Mouse (Mus musculus): ENCODE data around the gene Rdh16f1. TPM values are rescaled to one million over a fixed set of nuclear protein-coding genes. Genes with fewer than 3 reads are reported as not detected.

Gene Rdh16f1
- not detected in 2 replicates for polyA plus RNA-seq (2015; fragmentation: Nextera tagmentation; extraction: Ambion mirVana)

DNA sequence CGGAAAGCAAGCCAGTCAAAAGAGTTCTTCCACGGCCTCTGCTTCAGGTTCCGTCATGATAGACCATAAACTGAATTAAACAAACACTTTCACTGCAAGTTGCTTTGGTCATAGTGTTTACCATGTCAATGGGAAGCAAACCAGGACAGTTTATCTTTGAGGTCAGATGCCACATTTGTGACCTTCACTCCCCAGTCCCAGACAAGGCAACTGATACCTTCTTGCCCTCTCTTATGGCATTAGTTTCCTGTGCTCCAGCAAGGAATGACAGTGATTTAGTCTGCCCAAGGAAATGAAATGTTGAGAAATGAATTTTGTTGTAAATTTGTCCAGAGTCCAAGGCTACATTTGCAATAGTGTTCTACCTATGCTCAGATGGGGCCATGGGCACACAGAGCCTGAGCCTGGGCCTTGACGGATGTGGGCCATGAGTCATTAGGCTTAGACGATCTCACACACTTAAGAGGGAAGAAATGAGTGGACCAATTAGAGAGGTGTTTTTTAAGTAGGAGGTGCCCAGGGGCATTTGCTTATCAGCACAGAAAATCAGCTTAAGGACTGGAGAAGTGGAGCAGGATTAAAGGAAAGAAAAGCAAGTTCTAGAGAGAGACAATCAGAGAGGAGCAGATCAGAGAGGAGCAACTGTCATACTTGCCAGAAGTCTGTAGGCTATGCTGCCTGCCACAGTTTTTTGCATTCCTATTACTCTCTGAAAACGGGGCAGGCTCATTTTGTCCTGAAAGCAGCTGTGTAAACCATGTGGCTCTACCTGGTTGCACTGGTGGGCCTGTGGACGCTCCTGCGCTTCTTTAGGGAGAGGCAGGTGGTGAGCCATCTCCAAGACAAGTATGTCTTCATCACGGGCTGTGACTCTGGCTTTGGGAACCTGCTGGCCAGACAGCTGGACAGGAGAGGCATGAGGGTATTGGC, at the start of gene Rdh16f1, which contains the start of gene Rdh1:
Gene Rdh16f1 (plus strand): TSS at position 607 of the 930 bp plus-strand sequence.
Gene Rdh1 (plus strand): TSS at position 541 of the 930 bp plus-strand sequence.

DNA sequence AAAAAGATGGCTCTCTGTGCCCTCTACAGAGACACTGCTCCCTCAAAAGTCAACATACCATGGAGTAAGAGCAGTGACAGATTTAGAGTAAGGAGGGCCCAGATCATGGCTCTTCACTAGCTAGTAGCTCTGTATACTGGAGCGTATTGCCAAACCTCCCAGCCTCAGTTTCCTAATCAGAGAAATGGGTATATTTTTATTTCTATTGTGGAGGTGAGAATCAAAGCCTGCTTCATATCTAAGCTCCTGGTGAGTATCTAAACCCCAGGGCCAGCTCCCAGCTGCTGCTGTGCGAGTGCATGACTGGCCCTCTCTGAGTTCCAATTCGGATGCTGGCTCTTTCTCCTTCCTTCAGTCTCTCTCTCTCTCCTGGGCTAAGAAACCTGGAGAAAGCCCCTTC, 35.4 kb upstream of the Rdh16f1 start, which contains the start of gene Tac2:
Gene Tac2 (plus strand): TSS at position 301 of the 400 bp plus-strand sequence.

DNA sequence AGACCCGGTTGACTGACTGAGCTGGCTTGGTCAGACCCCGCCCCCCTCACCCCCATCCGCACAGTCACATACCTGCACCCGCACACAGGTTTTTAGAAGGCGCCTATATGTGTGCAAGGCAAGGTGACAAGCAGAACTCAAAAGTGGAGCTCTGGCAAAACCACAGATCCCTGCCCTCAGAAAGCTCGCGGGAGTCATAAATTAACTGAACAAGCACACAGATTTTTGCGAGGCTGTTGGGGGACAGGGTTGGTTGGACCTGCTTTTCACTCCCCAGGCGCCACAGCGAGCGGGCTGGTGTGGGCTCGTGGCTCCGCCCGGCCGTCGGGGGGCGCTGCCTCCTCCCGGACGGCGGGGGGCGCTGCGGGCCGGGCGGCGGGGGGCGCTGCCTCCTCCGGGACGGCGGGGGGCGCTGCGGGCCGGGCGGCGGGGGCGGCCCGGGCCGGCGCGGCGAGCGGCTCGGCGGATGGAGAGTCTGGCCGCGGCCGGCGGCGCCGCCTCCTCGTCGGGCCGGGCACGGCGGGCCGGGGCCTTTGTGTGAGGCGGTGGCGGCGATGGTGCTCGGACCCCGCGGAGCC, 20.4 kb upstream of the Rdh16f1 start, which contains the start of gene Zbtb39:
Gene Zbtb39 (plus strand): TSS at position 456 of the 578 bp plus-strand sequence.

DNA sequence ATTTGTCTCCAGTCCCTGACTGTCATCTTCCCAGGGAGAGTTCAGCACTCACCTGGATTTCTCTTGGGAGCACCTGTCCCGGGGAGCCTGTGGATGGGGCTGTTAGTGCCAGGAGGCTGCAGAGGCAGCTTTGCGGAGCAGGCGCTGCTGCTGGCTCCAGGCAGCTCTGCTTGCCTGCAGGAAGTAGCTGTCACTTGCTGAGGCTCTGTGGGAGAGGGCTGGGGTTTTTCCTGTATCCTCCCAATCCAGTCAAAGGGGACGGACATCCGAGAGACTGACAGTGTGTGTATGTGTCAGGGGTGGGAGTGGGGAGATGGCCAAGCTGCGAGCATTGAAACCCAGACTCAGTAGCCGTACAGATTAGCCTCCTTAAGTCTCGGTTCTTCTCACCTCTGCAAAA, 8.0 kb upstream of the Rdh16f1 start, which contains the start of gene Gpr182:
Gene Gpr182 (minus strand): TSS at position 185 of the 400 bp plus-strand sequence.

DNA sequence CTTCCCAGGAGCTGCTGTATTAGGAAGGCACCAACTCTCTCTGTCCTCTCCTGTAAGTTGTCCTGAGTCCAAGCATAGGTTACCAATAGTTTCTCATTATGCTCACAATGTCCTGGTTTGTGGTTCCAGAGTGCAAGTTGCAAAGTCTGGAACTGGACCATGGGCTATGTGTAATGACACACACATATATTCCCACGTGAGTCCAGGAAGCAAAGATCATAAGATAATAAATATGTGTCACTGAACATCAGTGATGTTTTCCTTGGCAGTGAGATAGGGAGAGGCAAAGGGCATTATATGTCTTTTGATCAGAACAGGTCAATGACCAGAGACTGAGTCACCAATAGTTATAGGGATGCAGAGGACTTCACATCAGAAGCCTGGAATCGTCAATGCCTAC, 16.4 kb downstream of the Rdh16f1 start, which contains the start of gene Rdh9:
Gene Rdh9 (plus strand): TSS at position 376 of the 400 bp plus-strand sequence.

DNA sequence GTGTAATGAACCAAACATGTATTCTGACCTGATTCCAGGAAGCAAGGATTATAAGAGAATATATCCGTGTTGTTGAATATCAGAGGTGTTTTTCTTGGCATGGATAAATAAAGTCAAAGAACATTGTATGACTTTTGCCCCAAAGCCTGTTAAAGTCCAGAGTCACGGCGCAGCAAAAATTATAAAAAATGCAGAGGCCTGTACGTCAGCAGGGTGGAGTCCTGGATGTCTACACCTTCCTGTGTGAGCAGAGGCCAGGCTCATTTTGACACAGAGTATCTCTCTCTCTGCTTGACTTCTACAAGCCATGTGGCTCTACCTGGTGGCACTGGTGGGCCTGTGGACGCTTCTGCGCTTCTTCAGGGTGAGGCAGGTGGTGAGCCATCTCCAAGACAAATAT, 41.3 kb downstream of the Rdh16f1 start, which contains the start of gene Rdh16:
Gene Rdh16 (plus strand): TSS at position 262 of the 400 bp plus-strand sequence.

Other genes with a start within 250 kb of the Rdh16f1 start
- gene Ndufa4l2, start 244.8 kb upstream of the Rdh16f1 start, polyA plus RNA-seq (2015; fragmentation: Nextera tagmentation; extraction: Ambion mirVana) = 272 and 390 TPM in 2 replicates
- 62.8 and 68.3 TPM in 2 replicates for gene Shmt2, start 237.3 kb upstream of the Rdh16f1 start, polyA plus RNA-seq (2015; fragmentation: Nextera tagmentation; extraction: Ambion mirVana)
- 1.5 and 2.4 TPM in 2 replicates for gene Nxph4, start 225.2 kb upstream of the Rdh16f1 start, polyA plus RNA-seq (2015; fragmentation: Nextera tagmentation; extraction: Ambion mirVana)
- gene Lrp1, start 138.6 kb upstream of the Rdh16f1 start, polyA plus RNA-seq (2015; fragmentation: Nextera tagmentation; extraction: Ambion mirVana) = 66.3 and 68.2 TPM in 2 replicates
- 40.9 and 44.7 TPM in 2 replicates for gene Stat6, start 116.8 kb upstream of the Rdh16f1 start, polyA plus RNA-seq (2015; fragmentation: Nextera tagmentation; extraction: Ambion mirVana)
- gene Nemp1, start 92.9 kb upstream of the Rdh16f1 start, polyA plus RNA-seq (2015; fragmentation: Nextera tagmentation; extraction: Ambion mirVana) = 5.7 and 6.4 TPM in 2 replicates
- gene Nab2, start 91.2 kb upstream of the Rdh16f1 start, polyA plus RNA-seq (2015; fragmentation: Nextera tagmentation; extraction: Ambion mirVana) = 13.3 and 15.3 TPM in 2 replicates
- 0.05 and 0.13 TPM in 2 replicates for gene Myo1a, start 54.6 kb upstream of the Rdh16f1 start, polyA plus RNA-seq (2015; fragmentation: Nextera tagmentation; extraction: Ambion mirVana)
- not detected in 2 replicates for gene Tac2, start 35.3 kb upstream of the Rdh16f1 start, polyA plus RNA-seq (2015; fragmentation: Nextera tagmentation; extraction: Ambion mirVana)
- 1.1 and 1.4 TPM in 2 replicates for gene Zbtb39, start 20.2 kb upstream of the Rdh16f1 start, polyA plus RNA-seq (2015; fragmentation: Nextera tagmentation; extraction: Ambion mirVana)
- gene Gpr182, start 8.1 kb upstream of the Rdh16f1 start, polyA plus RNA-seq (2015; fragmentation: Nextera tagmentation; extraction: Ambion mirVana) = 0.54 and 0.60 TPM in 2 replicates
- gene Rdh1, start 66 bp upstream of the Rdh16f1 start, polyA plus RNA-seq (2015; fragmentation: Nextera tagmentation; extraction: Ambion mirVana) = not detected in 2 replicates
- 0.14 and 0.27 TPM in 2 replicates for gene Rdh9, start 16.6 kb downstream of the Rdh16f1 start, polyA plus RNA-seq (2015; fragmentation: Nextera tagmentation; extraction: Ambion mirVana)
- gene Rdh16, start 41.4 kb downstream of the Rdh16f1 start, polyA plus RNA-seq (2015; fragmentation: Nextera tagmentation; extraction: Ambion mirVana) = not detected in 2 replicates
- gene Rdh19, start 90.1 kb downstream of the Rdh16f1 start, polyA plus RNA-seq (2015; fragmentation: Nextera tagmentation; extraction: Ambion mirVana) = not detected in 2 replicates
- not detected in 2 replicates for gene Rdh16f2, start 106.7 kb downstream of the Rdh16f1 start, polyA plus RNA-seq (2015; fragmentation: Nextera tagmentation; extraction: Ambion mirVana)
- 0.12 TPM in 1 of 2 replicates, not detected in the other for gene Rdh7, start 129.0 kb downstream of the Rdh16f1 start, polyA plus RNA-seq (2015; fragmentation: Nextera tagmentation; extraction: Ambion mirVana)
- gene Sdr9c7, start 138.7 kb downstream of the Rdh16f1 start, polyA plus RNA-seq (2015; fragmentation: Nextera tagmentation; extraction: Ambion mirVana) = 0.07 TPM in 1 of 2 replicates, not detected in the other
- not detected in 2 replicates for gene Hsd17b6, start 247.8 kb downstream of the Rdh16f1 start, polyA plus RNA-seq (2015; fragmentation: Nextera tagmentation; extraction: Ambion mirVana)